Mouse (Mus musculus) adrenal gland, postnatal 36 days (tissue): ENCODE data around the gene Wtap. TPM values are rescaled to one million over a fixed set of nuclear protein-coding genes. Genes with fewer than 3 reads are reported as not detected.
"Not testable (repeated sequence)": the region's sequence is repeated elsewhere in the genome, so short reads cannot be mapped to it uniquely, and the experiment has no call there.

Experiments used
- DNase-seq, 2 experiments: peaks; one replicate each; pipeline ENCODE4 v3.0.0; 2021; ENCODE audit warnings: mixed read lengths in 1 of 2
- long read RNA-seq, 2 experiments: library from polyadenylated mRNA; stranded (forward); transcript quantifications; one replicate each; pipeline ENCODE4 v2.0.0; 2021; ENCODE audit warnings: borderline sequencing depth in 2 of 2
- total RNA-seq, 2 experiments: library from RNA; stranded (reverse); gene quantifications; 2 replicates each; pipeline ENCODE4 v1.2.3; 2021

The Wtap gene
- 10 to 100 TPM; 59.6 to 61.9 TPM for total RNA-seq
- long read RNA-seq, experiment 1, transcript Wtap-201 (8 exons, 2,051 nt): major isoform, 17 of 47 reads
- long read RNA-seq, experiment 1, transcript Wtap-205 (6 exons, 2,442 nt): minor isoform, 10 of 47 reads
- long read RNA-seq, experiment 1, transcript Wtap-204 (6 exons, 3,187 nt): minor isoform, 12 of 47 reads
- long read RNA-seq, experiment 1, partial matches to known transcripts: 0 of 47 reads
- long read RNA-seq, experiment 1, other reads (novel, unspliced or antisense): 4 of 47 reads
- long read RNA-seq, experiment 2, transcript Wtap-204 (6 exons, 3,187 nt): major isoform, 11 of 19 reads
- long read RNA-seq, experiment 2, partial matches to known transcripts: 0 of 19 reads
- long read RNA-seq, experiment 2, other reads (novel, unspliced or antisense): 0 of 19 reads

GRCm38 (mm10) chr17:12994069-12994468, at the start of gene Wtap:
Gene Wtap (minus strand): TSS chr17:12994169.
- no peak for DNase-seq

GRCm38 (mm10) chr17:13036627-13037192, 42.7 kb upstream of the Wtap start:
- DNase-seq: not testable (repeated sequence)

GRCm38 (mm10) chr17:13013316-13013715, 19.3 kb upstream of the Wtap start:
- DNase-seq: no peak

- peak; percentile 36 to 38 for DNase-seq
Measured at GRCm38 (mm10) chr17:13009887-13010286, 15.9 kb upstream of the Wtap start.

GRCm38 (mm10) chr17:13008528-13008927, 14.6 kb upstream of the Wtap start:
- peak; percentile 22 to 43 for DNase-seq

GRCm38 (mm10) chr17:13007730-13008425, 13.9 kb upstream of the Wtap start:
- DNase-seq: peak; percentile 100

- DNase-seq: no peak
Measured at GRCm38 (mm10) chr17:13006984-13007383, 13.0 kb upstream of the Wtap start.

- not testable (repeated sequence) for DNase-seq
Measured at GRCm38 (mm10) chr17:13006546-13006945, 12.6 kb upstream of the Wtap start, which contains the start of gene Sod2. Gene Sod2 (plus strand): TSS chr17:13006846.

GRCm38 (mm10) chr17:13004436-13004835, 10.5 kb upstream of the Wtap start:
- DNase-seq: not testable (repeated sequence)

- DNase-seq: not testable (repeated sequence)
Measured at GRCm38 (mm10) chr17:13002243-13002642, 8.3 kb upstream of the Wtap start.

GRCm38 (mm10) chr17:12999069-12999468, 5.1 kb upstream of the Wtap start:
- DNase-seq: no peak

- DNase-seq: peak in 1 of 2 experiments; percentile 20
Measured at GRCm38 (mm10) chr17:12997890-12998289, 3.9 kb upstream of the Wtap start.

- DNase-seq: peak; percentile 61 to 74
Measured at GRCm38 (mm10) chr17:12996345-12996744, 2.4 kb upstream of the Wtap start.

- DNase-seq: peak; percentile 97 to 98
Measured at GRCm38 (mm10) chr17:12992470-12992991, 1.4 kb downstream of the Wtap start.

- DNase-seq: peak; percentile 94 to 95
Measured at GRCm38 (mm10) chr17:12991635-12992358, 2.2 kb downstream of the Wtap start.

- peak in 1 of 2 experiments; percentile 17 for DNase-seq
Measured at GRCm38 (mm10) chr17:12991194-12991634, 2.8 kb downstream of the Wtap start.

GRCm38 (mm10) chr17:12990567-12991145, 3.3 kb downstream of the Wtap start:
- DNase-seq: no peak

GRCm38 (mm10) chr17:12988096-12988495, 5.9 kb downstream of the Wtap start:
- peak in 1 of 2 experiments; percentile 16 for DNase-seq

GRCm38 (mm10) chr17:12983988-12984387, 10.0 kb downstream of the Wtap start:
- DNase-seq: no peak

- DNase-seq: no peak
Measured at GRCm38 (mm10) chr17:12978546-12978945, 15.4 kb downstream of the Wtap start.

- DNase-seq: no peak
Measured at GRCm38 (mm10) chr17:12973851-12974250, 20.1 kb downstream of the Wtap start.
